Mouse (Mus musculus): ENCODE measurements at regions not wholly inside any gene's neighbourhood (a gene's known extent, or its start where the extent isn't known, plus 50 kb on each side); places are given as distances from the start of the nearest gene placed in this dataset.
A peak's percentile ranks its signal among the peaks of the same experiment; 100 is the strongest.

DNA sequence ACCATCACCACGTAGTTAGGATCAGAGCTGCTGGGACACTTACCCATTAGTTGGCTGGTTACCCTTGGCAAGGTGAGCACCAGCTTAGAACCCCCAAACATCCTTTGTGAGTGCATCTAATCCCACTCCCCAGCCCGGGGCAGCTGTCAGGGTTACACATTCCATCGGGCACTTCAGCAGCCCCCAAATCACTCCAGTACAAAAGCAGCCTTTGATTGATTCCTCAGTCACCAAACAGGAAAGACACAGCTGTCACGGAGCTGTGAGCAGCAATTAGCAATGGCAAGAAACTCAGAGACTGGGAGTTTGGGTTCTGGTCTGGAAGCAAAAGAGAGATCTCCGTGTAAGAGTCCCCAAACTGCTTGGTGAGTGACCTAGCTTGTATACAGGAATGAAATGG is 245.1 kb upstream of the Sall1 start:
- no peak overlapping the region for H3K27ac ChIP-seq

DNA sequence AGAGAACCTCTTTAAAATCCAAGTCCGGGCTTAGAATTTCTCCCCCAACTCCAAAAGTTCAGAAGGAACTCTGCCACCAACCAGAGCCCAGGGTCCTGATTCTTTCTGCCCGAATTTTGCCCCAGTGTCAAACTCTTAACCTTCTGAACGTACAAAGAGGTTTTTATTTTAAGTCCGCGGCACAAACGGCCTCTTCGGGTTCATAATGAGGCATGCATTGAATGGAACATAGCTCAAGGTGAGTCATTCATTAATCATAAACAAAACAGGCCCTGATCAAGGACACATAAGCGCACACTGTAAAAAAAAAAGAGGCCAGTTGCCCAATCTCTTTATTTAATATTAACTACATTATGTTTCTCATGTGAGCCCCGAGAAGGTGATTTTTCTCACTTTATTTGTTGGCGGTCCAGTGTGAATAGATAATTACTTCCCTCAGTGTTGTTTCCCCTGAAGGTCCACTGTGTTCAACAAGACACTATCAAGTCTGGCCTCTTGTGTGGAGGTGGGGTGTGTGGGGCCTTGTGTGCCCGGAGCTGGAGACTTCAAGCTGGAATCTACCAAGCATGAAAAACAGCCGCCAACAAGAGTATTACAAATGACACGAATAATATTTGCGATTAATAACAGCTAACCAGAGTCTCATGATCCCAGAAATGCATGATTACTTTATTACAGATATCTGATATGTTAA is 241.1 kb upstream of the Sall1 start:
- H3K27ac ChIP-seq: no peak overlapping the region
- no peak for TF ChIP-seq CTCF (conservative IDR thresholded peaks at IDR 0.05)
- no peak overlapping the region for H3K4me3 ChIP-seq
- DNase-seq (ENCODE audit: low spot score in 2 of 2): no peak

More for the DNA sequence above, 245.1 kb upstream of the Sall1 start:
- no peak for DNase-seq (ENCODE audit: low spot score in 2 of 2)
- no peak for TF ChIP-seq CTCF (conservative IDR thresholded peaks at IDR 0.05)
- H3K4me3 ChIP-seq: no peak overlapping the region

- H3K27ac ChIP-seq: no peak overlapping the region
- no peak for DNase-seq (ENCODE audit: low spot score in 2 of 2)
- no peak overlapping the region for H3K4me3 ChIP-seq
- no peak for TF ChIP-seq CTCF (conservative IDR thresholded peaks at IDR 0.05)
Measured at GRCm38 (mm10) chr8:89283105-89284096, 239.4 kb upstream of the Sall1 start.

DNA sequence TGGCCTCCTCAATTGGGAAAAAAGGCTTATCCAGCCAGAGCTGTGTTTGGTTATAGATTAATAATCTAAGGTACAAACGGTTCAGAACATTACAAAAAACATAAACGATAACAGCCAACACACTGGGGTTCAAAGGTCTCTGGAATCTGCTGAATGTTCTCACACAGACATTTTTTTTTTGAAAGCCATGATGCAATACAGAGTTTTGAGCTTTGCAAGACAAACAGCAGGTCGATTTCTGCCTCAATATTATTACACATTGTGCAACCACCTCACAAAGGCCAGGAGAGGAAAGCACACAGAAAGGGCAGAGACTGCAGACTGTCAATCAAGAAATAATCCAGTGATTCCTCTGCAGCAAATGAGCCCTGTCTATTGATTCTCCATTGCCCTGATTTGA is 235.9 kb upstream of the Sall1 start:
- no peak for TF ChIP-seq CTCF (conservative IDR thresholded peaks at IDR 0.05)
- H3K27ac ChIP-seq: no peak overlapping the region
- DNase-seq (ENCODE audit: low spot score in 2 of 2): no peak
- no peak overlapping the region for H3K4me3 ChIP-seq

GRCm38 (mm10) chr8:89279142-89279541 is 235.2 kb upstream of the Sall1 start:
- TF ChIP-seq CTCF (conservative IDR thresholded peaks at IDR 0.05): no peak
- H3K27ac ChIP-seq: no peak overlapping the region
- no peak for DNase-seq (ENCODE audit: low spot score in 2 of 2)
- no peak overlapping the region for H3K4me3 ChIP-seq

DNA sequence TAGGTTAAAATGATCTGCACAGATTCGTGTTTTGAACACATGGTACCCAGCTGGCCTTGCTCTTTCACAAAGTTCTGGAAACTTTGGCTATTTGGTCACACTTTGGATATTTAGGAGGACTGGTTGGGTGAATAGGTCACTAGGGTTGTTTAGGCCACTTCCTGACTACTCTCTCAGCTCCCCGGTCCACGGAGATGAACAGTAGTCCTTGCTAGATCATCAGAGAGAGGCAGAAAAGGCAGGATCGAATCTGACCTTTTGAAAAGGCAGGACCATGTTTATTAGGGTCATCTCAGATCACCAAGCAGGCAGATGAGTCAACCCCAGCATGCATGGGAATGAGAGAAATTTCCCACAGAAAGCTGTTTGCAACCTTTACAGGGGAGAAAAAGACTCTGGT is 229.3 kb upstream of the Sall1 start:
- H3K4me3 ChIP-seq: no peak overlapping the region
- DNase-seq (ENCODE audit: low spot score in 2 of 2): no peak
- no peak overlapping the region for H3K27ac ChIP-seq
- no peak for TF ChIP-seq CTCF (conservative IDR thresholded peaks at IDR 0.05)

GRCm38 (mm10) chr8:89272381-89272815 is 228.4 kb upstream of the Sall1 start:
- no peak for DNase-seq (ENCODE audit: low spot score in 2 of 2)
- no peak overlapping the region for H3K27ac ChIP-seq
- peak overlapping the region; percentile 47 for H3K4me3 ChIP-seq
- TF ChIP-seq CTCF (conservative IDR thresholded peaks at IDR 0.05): no peak

DNA sequence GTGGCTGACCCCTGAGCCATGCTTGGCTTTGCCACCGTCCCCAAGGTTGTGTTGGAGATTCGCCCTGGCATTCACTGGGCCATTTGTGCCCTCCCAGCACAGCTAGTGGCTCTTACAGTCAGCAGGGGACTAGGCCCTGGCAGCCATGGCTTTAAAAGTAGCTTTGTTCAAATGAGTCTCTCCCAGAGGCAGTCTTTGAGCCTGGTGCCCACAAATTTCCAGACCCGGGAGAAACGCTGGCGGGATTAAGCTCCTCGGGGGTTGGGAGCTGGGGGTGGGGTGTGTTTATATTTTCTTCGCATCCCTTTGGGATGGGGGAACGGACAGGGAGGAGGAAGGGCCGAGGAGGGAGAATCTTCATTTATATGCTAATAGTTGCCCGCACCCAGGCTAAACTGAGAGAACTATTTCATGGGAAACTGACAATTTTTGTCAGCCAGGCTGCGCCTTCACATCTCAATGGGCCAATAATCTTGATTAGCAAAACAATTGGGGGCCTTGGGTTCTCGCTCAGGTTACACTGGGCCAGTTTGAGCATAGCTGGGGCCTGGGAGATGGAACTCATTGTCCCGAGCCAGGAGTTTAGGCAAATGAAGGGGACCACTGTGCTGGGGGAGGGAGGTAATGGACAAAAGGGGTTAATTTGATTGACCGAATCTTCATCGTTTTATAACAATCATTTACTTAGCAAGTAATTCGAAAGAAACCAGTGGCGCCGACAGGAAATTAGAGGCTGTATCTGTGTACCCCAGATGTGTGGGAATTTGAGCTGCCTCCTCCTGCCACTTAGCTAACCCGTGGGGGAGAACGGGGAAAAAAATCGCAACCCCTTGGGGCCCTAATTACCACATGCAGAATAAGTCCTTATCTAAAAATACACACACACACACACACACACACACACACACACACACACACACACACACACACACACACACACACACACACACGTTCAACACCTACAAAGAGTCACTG is 227.7 kb upstream of the Sall1 start:
- TF ChIP-seq CTCF (conservative IDR thresholded peaks at IDR 0.05): no peak
- H3K27ac ChIP-seq: no peak overlapping the region
- DNase-seq (ENCODE audit: low spot score in 2 of 2): peak in 1 of 2 experiments; percentile 16
- H3K4me3 ChIP-seq: peak overlapping the region; percentile 47

DNA sequence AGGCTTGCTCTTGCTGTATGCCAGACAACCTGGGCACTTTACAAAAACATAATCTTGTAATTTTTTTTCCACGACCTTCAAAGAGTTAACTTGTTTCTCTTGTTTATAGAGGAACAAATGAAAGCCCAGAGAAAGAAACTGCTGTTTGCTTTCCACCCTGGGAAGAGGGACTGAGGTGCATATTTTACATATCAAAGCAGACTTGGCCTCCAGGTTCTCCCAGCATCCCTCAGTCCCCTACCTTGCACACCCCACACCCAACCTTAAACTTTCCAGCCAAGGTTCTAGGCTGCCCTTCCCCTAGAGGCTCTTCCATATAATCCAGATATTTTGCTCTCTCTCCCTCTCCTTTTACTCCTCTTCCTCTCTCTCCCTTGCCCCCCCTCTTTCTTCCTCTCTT is 226.0 kb upstream of the Sall1 start:
- no peak for DNase-seq (ENCODE audit: low spot score in 2 of 2)
- no peak overlapping the region for H3K4me3 ChIP-seq
- no peak overlapping the region for H3K27ac ChIP-seq
- no peak for TF ChIP-seq CTCF (conservative IDR thresholded peaks at IDR 0.05)

GRCm38 (mm10) chr8:89261163-89261812 is 217.3 kb upstream of the Sall1 start:
- no peak for TF ChIP-seq CTCF (conservative IDR thresholded peaks at IDR 0.05)
- Histone ChIP-seq H3K27ac (no peak overlapping the region), H3K4me3 (no peak overlapping the region)
- no peak for DNase-seq (ENCODE audit: low spot score in 2 of 2)

GRCm38 (mm10) chr8:89259881-89260280 is 215.9 kb upstream of the Sall1 start:
- no peak for DNase-seq (ENCODE audit: low spot score in 2 of 2)

DNA sequence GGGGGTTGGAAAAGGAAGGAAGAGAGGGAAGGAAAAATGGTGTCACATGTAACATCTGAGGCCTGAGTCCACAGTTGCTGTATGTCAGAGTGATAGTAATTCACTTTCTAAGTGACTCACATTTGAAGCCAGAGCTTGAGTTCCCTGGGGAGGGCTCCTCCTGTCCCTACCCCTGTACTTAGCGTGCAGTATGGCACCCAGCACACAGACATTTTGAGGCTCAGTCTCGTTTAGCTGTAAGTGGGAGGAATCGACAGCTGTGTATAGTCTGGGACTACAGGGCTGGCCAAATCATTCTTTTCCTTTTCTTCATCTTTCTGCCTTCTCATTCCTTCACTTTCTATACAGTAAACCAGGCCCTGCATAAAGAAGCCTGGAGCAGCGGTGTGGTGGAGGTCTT is 202.4 kb upstream of the Sall1 start:
- Histone ChIP-seq H3K4me3 (no peak overlapping the region), H3K27ac (no peak overlapping the region)
- DNase-seq (ENCODE audit: low spot score in 2 of 2): no peak
- TF ChIP-seq CTCF (conservative IDR thresholded peaks at IDR 0.05): no peak

More at GRCm38 (mm10) chr8:89259881-89260280, 215.9 kb upstream of the Sall1 start:
- Histone ChIP-seq H3K27ac (no peak overlapping the region), H3K4me3 (no peak overlapping the region)
- TF ChIP-seq CTCF (conservative IDR thresholded peaks at IDR 0.05): no peak
